Mouse (Mus musculus) embryo, embryonic 10 days (tissue): ENCODE measurements around the gene Mms22l.
"Not testable (repeated sequence)": the region's sequence is repeated elsewhere in the genome, so short reads cannot be mapped to it uniquely, and the experiment has no call there.

Experiments used
- DNase-seq: peaks from one replicate; pipeline ENCODE4 v3.0.0-alpha.2; 2015; ENCODE audit warnings: low spot score

Mms22l gene

DNA sequence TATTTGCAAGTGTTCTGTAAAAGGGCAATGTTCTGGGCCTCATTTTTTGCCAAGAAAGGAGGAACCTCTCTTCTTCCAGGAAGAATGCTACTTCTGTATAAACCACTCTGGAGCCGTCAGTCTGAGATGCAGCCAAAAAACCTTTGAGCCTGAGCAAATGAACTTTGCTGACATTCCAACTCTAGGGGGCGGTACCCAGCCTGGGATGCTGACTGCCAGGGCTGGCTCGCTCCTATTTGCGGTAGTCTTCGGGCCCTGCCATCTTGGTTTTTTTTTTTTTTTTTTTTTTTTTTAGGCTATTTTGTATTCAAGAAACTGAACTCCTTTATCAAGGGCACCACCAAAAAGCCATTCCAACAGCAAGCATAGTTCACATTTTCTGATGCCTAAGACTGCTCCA, 124.2 kb downstream of the Mms22l start:
- DNase-seq, result no peak

- no peak for DNase-seq
These were observed 125.4 kb downstream of the Mms22l start for GRCm38 (mm10) chr4:24621422-24622187.

DNA sequence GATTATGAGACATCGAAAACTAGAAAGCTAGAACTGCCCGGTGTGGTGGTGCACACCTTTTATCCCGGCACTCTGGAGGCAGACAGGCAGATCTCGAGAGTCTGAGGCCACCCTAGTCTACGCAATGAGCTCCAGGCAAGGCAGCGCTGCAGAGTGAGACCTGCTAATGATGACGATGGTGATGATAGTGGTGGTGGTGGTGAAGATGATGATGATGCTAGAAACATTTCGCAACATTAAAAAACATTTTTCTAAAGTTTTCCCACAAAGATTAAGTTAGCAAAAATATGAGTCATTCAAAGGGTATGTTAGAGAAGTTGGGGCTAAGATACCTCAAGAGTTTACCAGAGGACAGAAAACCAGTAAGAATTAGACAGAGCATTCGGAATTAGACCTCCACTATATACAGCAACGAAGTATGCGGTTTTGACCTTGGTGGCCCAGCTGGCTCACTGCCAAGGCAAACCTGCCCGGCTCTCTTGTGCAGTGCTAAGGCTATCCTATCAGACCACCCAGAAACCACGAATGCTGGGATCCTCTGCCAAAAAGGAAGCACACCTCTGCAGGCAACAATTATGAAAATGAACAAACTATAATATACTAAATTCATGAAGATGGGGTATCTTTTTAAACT, 129.8 kb downstream of the Mms22l start:
- DNase-seq, result no peak

DNA sequence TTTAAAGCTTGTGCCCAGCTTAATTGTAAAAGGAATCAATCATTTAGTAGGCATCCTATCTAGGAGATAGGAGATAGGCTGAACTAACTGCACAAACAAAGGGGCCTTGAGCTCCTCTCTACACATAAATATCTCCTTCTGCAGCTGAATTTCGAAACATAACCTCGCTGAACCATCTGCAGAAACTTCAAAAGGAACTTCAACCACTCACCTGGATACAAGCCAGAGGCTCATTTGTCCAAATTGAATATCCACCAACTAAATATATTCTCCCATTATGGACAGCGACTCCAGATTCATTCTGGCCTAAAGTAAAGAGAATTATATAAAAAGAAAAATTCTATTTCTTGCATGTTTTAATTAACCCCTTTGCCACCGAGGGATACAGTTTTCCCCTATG, 130.4 kb downstream of the Mms22l start:
- DNase-seq, result no peak

DNA sequence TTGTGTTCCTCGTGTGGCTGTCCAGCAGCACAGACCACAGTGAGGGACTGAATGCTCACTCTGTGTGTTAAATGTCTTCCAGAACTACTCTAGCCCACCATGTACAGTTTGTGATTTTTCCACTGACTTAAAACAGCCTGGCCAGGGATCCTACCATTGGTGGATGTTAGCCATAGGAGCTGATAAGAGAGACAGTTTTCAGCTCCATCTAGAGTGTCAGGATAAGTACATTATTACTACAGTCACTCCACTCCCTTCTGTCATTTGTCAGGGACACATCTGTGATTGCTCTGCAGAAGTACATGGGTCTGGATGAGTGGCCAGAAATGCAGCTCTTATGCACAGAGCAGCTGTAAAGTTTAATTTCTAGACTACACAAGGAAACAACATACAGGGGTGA, 131.6 kb downstream of the Mms22l start:
- no peak for DNase-seq

GRCm38 (mm10) chr4:24630430-24630829, 134.2 kb downstream of the Mms22l start:
- DNase-seq, result no peak

GRCm38 (mm10) chr4:24631177-24631911, 135.1 kb downstream of the Mms22l start:
- no peak for DNase-seq

- no peak for DNase-seq
These were observed 146.1 kb downstream of the Mms22l start for GRCm38 (mm10) chr4:24642306-24642705.

DNA sequence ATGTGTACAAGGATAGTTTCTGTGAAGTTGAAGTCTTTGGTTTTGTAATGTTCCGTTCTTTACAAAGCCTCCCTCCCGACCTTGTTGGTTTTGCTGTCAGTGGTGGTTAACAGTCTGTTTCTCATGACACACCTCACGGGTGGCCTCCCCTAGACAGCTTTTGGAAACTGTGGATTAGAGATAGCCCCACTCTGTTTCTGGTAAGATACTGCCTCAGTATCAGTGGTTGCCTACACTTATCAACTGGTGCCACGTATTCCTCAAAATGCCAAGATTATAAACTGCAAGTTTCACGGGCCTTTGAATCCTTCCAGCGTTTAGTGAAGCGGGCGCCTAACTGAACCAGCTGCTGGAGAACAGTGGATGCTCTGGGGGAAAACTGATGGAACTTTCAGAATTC, 148.5 kb downstream of the Mms22l start:
- not testable (repeated sequence) for DNase-seq
